Mouse (Mus musculus) liver, postnatal 0 days (tissue): Measurements from ENCODE around the gene Zfp280d. TPM values are rescaled to one million over a fixed set of nuclear protein-coding genes. Genes with fewer than 3 reads are reported as not detected.

ENCODE experiments used
- ATAC-seq: fragments of 200-750 bp; cut with Nextera tagmentation; 2 replicates; pipeline ENCODE4 v1.8.0; 2017; ENCODE audit warnings: mild to moderate bottlenecking, moderate library complexity
- DNase-seq: peaks from one replicate; pipeline ENCODE4 v3.0.0-alpha.2; 2016
- H3K27ac ChIP-seq: fragments of 300-500 bp; sonication (generic); 2 replicates; pipeline ENCODE4 v1.5.1; 2014; ENCODE audit warnings: antibody characterized with exemption, moderate library complexity, mild to moderate bottlenecking, low read depth
- H3K27me3 ChIP-seq: fragments of 300-500 bp; sonication (generic); 2 replicates; pipeline ENCODE4 v1.6.1; 2014; ENCODE audit warnings: low read length, control low read depth, mixed read lengths; ENCODE audit not compliant: insufficient read depth
- H3K36me3 ChIP-seq: fragments of 300-500 bp; sonication (generic); replicated peaks from 2 replicates; pipeline ENCODE4 v1.6.1; 2014; ENCODE audit warnings: mild to moderate bottlenecking, control low read depth, low read length, moderate library complexity, mixed read lengths; ENCODE audit not compliant: insufficient read depth
- H3K4me1 ChIP-seq: fragments of 300-500 bp; sonication (generic); 2 replicates; pipeline ENCODE4 v1.6.1; 2014; ENCODE audit warnings: antibody characterized with exemption, mild to moderate bottlenecking, control low read depth; ENCODE audit not compliant: insufficient read depth
- H3K4me2 ChIP-seq: fragments of 300-500 bp; sonication (generic); 2 replicates; pipeline ENCODE4 v1.6.1; 2014; ENCODE audit warnings: low read depth, mild to moderate bottlenecking, low read length, moderate library complexity, mixed read lengths
- H3K4me3 ChIP-seq: fragments of 300-500 bp; sonication (generic); 2 replicates; pipeline ENCODE4 v1.5.1; 2014; ENCODE audit warnings: low read depth, low read length
- H3K9ac ChIP-seq: fragments of 300-500 bp; sonication (generic); replicated peaks from 2 replicates; pipeline ENCODE4 v1.6.1; 2014; ENCODE audit warnings: mild to moderate bottlenecking, moderate library complexity
- H3K9me3 ChIP-seq: fragments of 300-500 bp; sonication (generic); 2 replicates; pipeline ENCODE4 v1.6.1; 2016; ENCODE audit warnings: mild to moderate bottlenecking, control low read depth, low read length, mixed read lengths
- CTCF ChIP-seq: sonication (generic); IDR thresholded peaks from 2 replicates; pipeline ENCODE4 v1.5.1; 2016; ENCODE audit warnings: antibody characterized with exemption, low read depth
- EP300 ChIP-seq: IDR thresholded peaks from 2 replicates; pipeline ENCODE4 v1.6.1; 2016; ENCODE audit warnings: antibody characterized with exemption, low read depth, mild to moderate bottlenecking
- WGBS: fragments of 180-500 bp; shearing (Covaris S2); extraction: QIAGEN DNeasy Blood & Tissue Kit; methylation state at CpG from one replicate; pipeline ENCODE4 v1.1.7; 2014; ENCODE audit not compliant: insufficient replicate concordance; 5-methylcytosine and 5-hydroxymethylcytosine counted together
- polyA plus RNA-seq: library from polyadenylated mRNA; unstranded; fragments of >200 nt; fragmentation: Nextera tagmentation; extraction: Ambion mirVana; gene quantifications from 2 replicates; pipeline ENCODE4 v1.2.1, GENCODE M21; 2015

Zfp280d gene
- polyA plus RNA-seq, 1 experiment from 2014 or later = 6.9 TPM

GRCm38 (mm10) chr9:72388934-72389333, 114.3 kb downstream of the Zfp280d start:
- Histone ChIP-seq H3K27ac (no peak overlapping the region), H3K27me3 (no peaks in the 10 kb centered on the region), H3K9me3 (no peaks in the 10 kb centered on the region), H3K36me3 (no peaks in the 10 kb centered on the region), H3K9ac (no peak overlapping the region), H3K4me2 (no peak overlapping the region), H3K4me1 (no peaks in the 10 kb centered on the region), H3K4me3 (no peak overlapping the region)
- 74% methylated on average over 4 of the region's 4 CpGs for WGBS
- DNase-seq (no peak), ATAC-seq (no peak)
- TF ChIP-seq EP300 = no peak
- TF ChIP-seq CTCF = no peak

- TF ChIP-seq EP300 = no peak
- TF ChIP-seq CTCF = no peak
- no peak for DNase-seq
- WGBS = 75% methylated on average over 14 of the region's 14 CpGs
Observed at GRCm38 (mm10) chr9:72389431-72390002, 114.9 kb downstream of the Zfp280d start.

GRCm38 (mm10) chr9:72390321-72391077, 115.8 kb downstream of the Zfp280d start:
- Histone ChIP-seq H3K4me1 (no peaks in the 10 kb centered on the region), H3K27me3 (no peaks in the 10 kb centered on the region), H3K4me2 (no peak overlapping the region), H3K9me3 (no peaks in the 10 kb centered on the region), H3K36me3 (no peaks in the 10 kb centered on the region), H3K9ac (no peak overlapping the region), H3K27ac (no peak overlapping the region), H3K4me3 (no peak overlapping the region)
- no peak for DNase-seq
- WGBS = 78% methylated on average over 12 of the region's 12 CpGs
- no peak for ATAC-seq
- TF ChIP-seq EP300 = no peak
- no peak for TF ChIP-seq CTCF

More at GRCm38 (mm10) chr9:72389431-72390002, 114.9 kb downstream of the Zfp280d start:
- no peak overlapping the region for H3K4me3 ChIP-seq
- no peaks in the 10 kb centered on the region for H3K36me3 ChIP-seq
- H3K9ac ChIP-seq = no peak overlapping the region
- no peak for ATAC-seq
- no peak overlapping the region for H3K27ac ChIP-seq
- no peak overlapping the region for H3K4me2 ChIP-seq
- no peaks in the 10 kb centered on the region for H3K4me1 ChIP-seq
- no peaks in the 10 kb centered on the region for H3K27me3 ChIP-seq
- no peaks in the 10 kb centered on the region for H3K9me3 ChIP-seq

- H3K27me3 ChIP-seq = no peaks in the 10 kb centered on the region
- WGBS = 78% methylated on average over 7 of the region's 7 CpGs
- no peak overlapping the region for H3K9ac ChIP-seq
- DNase-seq (no peak), ATAC-seq (no peak)
- H3K4me1 ChIP-seq = peaks cover 4% of the 10 kb centered on the region; the same call in 1 of the 2 replicates
- H3K9me3 ChIP-seq = no peaks in the 10 kb centered on the region
- no peaks in the 10 kb centered on the region for H3K36me3 ChIP-seq
- H3K4me3 ChIP-seq = no peak overlapping the region
- no peak overlapping the region for H3K27ac ChIP-seq
- H3K4me2 ChIP-seq = no peak overlapping the region
- TF ChIP-seq CTCF = no peak
- TF ChIP-seq EP300 = no peak
Observed at GRCm38 (mm10) chr9:72392686-72393085, 118.0 kb downstream of the Zfp280d start.

GRCm38 (mm10) chr9:72393238-72393637, 118.6 kb downstream of the Zfp280d start:
- no peak for DNase-seq
- no peaks in the 10 kb centered on the region for H3K27me3 ChIP-seq
- no peak overlapping the region for H3K4me3 ChIP-seq
- no peak overlapping the region for H3K9ac ChIP-seq
- no peaks in the 10 kb centered on the region for H3K9me3 ChIP-seq
- no peak for TF ChIP-seq EP300
- TF ChIP-seq CTCF = no peak
- no peak overlapping the region for H3K4me2 ChIP-seq
- no peak for ATAC-seq
- H3K4me1 ChIP-seq = peaks cover 4% of the 10 kb centered on the region; the same call in 1 of the 2 replicates
- 80% methylated on average over 15 of the region's 15 CpGs for whole genome bisulfite sequencing
- no peak overlapping the region for H3K27ac ChIP-seq
- H3K36me3 ChIP-seq = no peaks in the 10 kb centered on the region

GRCm38 (mm10) chr9:72393869-72394341, 119.2 kb downstream of the Zfp280d start:
- 66% methylated on average over 8 of the region's 8 CpGs for WGBS

More at GRCm38 (mm10) chr9:72393869-72394341, 119.2 kb downstream of the Zfp280d start:
- no peaks in the 10 kb centered on the region for H3K9me3 ChIP-seq
- no peak overlapping the region for H3K4me2 ChIP-seq
- H3K27ac ChIP-seq = no peak overlapping the region
- TF ChIP-seq EP300 (no peak), CTCF (no peak)
- no peaks in the 10 kb centered on the region for H3K27me3 ChIP-seq
- ATAC-seq (no peak), DNase-seq (no peak)
- H3K4me3 ChIP-seq = no peak overlapping the region
- H3K4me1 ChIP-seq = peaks cover 4% of the 10 kb centered on the region; the same call in 1 of the 2 replicates
- H3K9ac ChIP-seq = no peak overlapping the region
- no peaks in the 10 kb centered on the region for H3K36me3 ChIP-seq
